Mouse (Mus musculus) ES-E14 (cell line): Measurements from ENCODE around the gene Mbnl1.

Experiments
- HCFC1 ChIP-seq: IDR thresholded peaks from 2 replicates; pipeline ENCODE4 v1.6.1; 2012; ENCODE audit warnings: low read length, inconsistent platforms, borderline replicate concordance; ENCODE audit not compliant: insufficient read depth
- MAFK ChIP-seq: IDR thresholded peaks from 2 replicates; pipeline ENCODE4 v1.6.1; 2014; ENCODE audit warnings: mild to moderate bottlenecking, low read depth, low read length, inconsistent platforms; ENCODE audit not compliant: insufficient read depth

GRCm38 (mm10) chr3:60502155-60502987 is 29.7 kb downstream of the Mbnl1 start:
- TF ChIP-seq MAFK: no peak
- no peak for TF ChIP-seq HCFC1
